In the genomic region with DNA sequence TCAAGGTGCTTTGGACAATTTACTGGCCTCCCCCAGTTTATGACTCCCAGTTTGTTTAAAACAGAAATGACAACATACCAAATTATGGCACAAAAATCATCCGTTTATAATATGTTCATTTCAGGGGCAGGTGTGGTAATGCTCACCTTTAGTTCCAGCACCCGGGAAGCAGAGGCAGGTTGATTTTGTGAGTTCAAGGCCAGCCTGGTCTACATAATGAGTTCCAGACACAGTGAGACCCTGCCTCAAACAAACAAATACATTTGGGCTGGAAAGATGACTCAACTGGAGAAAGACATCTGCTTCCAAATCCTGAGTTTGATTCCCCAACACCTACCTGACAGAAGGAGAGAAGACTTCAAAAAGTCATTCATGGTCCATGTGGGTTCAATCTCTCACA, we compare ENCODE assay signal across 8 mouse cellular contexts. TPM values are rescaled to one million over a fixed set of nuclear protein-coding genes. Genes with fewer than 3 reads are reported as not detected.
DNase-seq lines count a peak whose midpoint lies in the region; ATAC-seq and TF ChIP-seq lines count a peak whose summit lies in the region.

No protein-coding gene starts in this region.

- TF ChIP-seq CTCF in small intestine, adult 2 months (IDR thresholded peaks at IDR 0.05; ENCODE audit: extremely low read depth, insufficient read length, insufficient replicate concordance, low read depth, low read length), result no peak
- no peak for TF ChIP-seq CTCF in thymus, adult 2 months (IDR thresholded peaks at IDR 0.05; ENCODE audit: borderline replicate concordance, control insufficient read depth, extremely low read depth, insufficient read depth, low read length, poor library complexity)

- no peak overlapping the region; the same call in 1 of the 2 replicates for H3K9ac ChIP-seq in lung, embryonic 15.5 days
- no peak overlapping the region for H3K9ac ChIP-seq in forebrain, embryonic 13.5 days
- no peak overlapping the region for H3K9ac ChIP-seq in limb, embryonic 13.5 days

- H3K4me3 ChIP-seq in lung, embryonic 15.5 days, result no peak overlapping the region
- H3K4me3 ChIP-seq in forebrain, embryonic 13.5 days, result peak overlapping the region; percentile 81; the same call in 1 of the 2 replicates
- peak overlapping the region; percentile 88 for H3K4me3 ChIP-seq in limb, embryonic 13.5 days
- H3K4me3 ChIP-seq in small intestine, adult 2 months (ENCODE audit: low read depth, low read length), result no peak overlapping the region
- H3K4me3 ChIP-seq in thymus, adult 2 months (ENCODE audit: control insufficient read depth, insufficient read depth, low read length), result no peak overlapping the region

- TF ChIP-seq POLR2A in small intestine, adult 2 months (IDR thresholded peaks at IDR 0.05; ENCODE audit: low read depth, low read length), result no peak
- no peak for TF ChIP-seq POLR2A in thymus, adult 2 months (IDR thresholded peaks at IDR 0.05; ENCODE audit: control insufficient read depth, extremely low read depth, insufficient read depth, low read length, poor library complexity)

- no peaks in the 10 kb centered on the region for H3K27me3 ChIP-seq in lung, embryonic 15.5 days
- H3K27me3 ChIP-seq in forebrain, embryonic 13.5 days, result no peaks in the 10 kb centered on the region
- no peaks in the 10 kb centered on the region for H3K27me3 ChIP-seq in limb, embryonic 13.5 days
- H3K27me3 ChIP-seq in small intestine, adult 2 months (ENCODE audit: control insufficient read depth, insufficient read depth, low read length), result no peaks in the 10 kb centered on the region
- no peaks in the 10 kb centered on the region for H3K27me3 ChIP-seq in thymus, adult 2 months (ENCODE audit: control insufficient read depth, insufficient read depth, low read length)

- no peak for DNase-seq in lung, postnatal 4 days
- no peak for DNase-seq in urinary bladder, postnatal 4 days (ENCODE audit: low spot score in 2 of 2)
- DNase-seq in natural killer cell, adult 2 months (ENCODE audit: low spot score in 2 of 2), result no peak
- no peak for DNase-seq in thymus, adult 2 months

- H3K27ac ChIP-seq in lung, embryonic 15.5 days, result peak overlapping the region; percentile 99
- peak overlapping the region; percentile 99 for H3K27ac ChIP-seq in forebrain, embryonic 13.5 days
- H3K27ac ChIP-seq in limb, embryonic 13.5 days, result no peak overlapping the region
- peak overlapping the region; percentile 99 for H3K27ac ChIP-seq in small intestine, adult 2 months (ENCODE audit: insufficient read depth, low read depth, low read length)
- no peak overlapping the region for H3K27ac ChIP-seq in thymus, adult 2 months (ENCODE audit: control insufficient read depth, insufficient read depth, low read length)

- WGBS in lung, embryonic 15.5 days, result 65% methylated on average over 2 of the region's 2 CpGs
- WGBS in forebrain, embryonic 13.5 days, result 73% methylated on average over 2 of the region's 2 CpGs
- 54% methylated on average over 2 of the region's 2 CpGs for WGBS in limb, embryonic 13.5 days
- 47% methylated on average over 2 of the region's 2 CpGs for WGBS in small intestine, adult 2 months
- WGBS in thymus, adult 2 months, result 94% methylated on average over 2 of the region's 2 CpGs

- H3K36me3 ChIP-seq in lung, embryonic 15.5 days, result no peaks in the 10 kb centered on the region
- 0 out of 2 replicates have a peak, but pooled peaks cover under 1% of the 10 kb centered on the region for H3K36me3 ChIP-seq in forebrain, embryonic 13.5 days (ENCODE audit: poor library complexity, severe bottlenecking)
- H3K36me3 ChIP-seq in limb, embryonic 13.5 days, result no peaks in the 10 kb centered on the region
- no peaks in the 10 kb centered on the region for H3K36me3 ChIP-seq in small intestine, adult 2 months (ENCODE audit: control insufficient read depth, insufficient read depth, low read length)
- no peaks in the 10 kb centered on the region for H3K36me3 ChIP-seq in thymus, adult 2 months (ENCODE audit: control insufficient read depth, insufficient read depth, low read length)

- H3K4me2 ChIP-seq in lung, embryonic 15.5 days, result peak overlapping the region; percentile 86
- peak overlapping the region; percentile 80 for H3K4me2 ChIP-seq in forebrain, embryonic 13.5 days
- H3K4me2 ChIP-seq in limb, embryonic 13.5 days (replicated peaks), result peak overlapping the region; percentile 77

- ATAC-seq in lung, embryonic 15.5 days (ENCODE audit: borderline replicate concordance, extremely low read depth, low FRiP score, low TSS enrichment), result no peak
- no peak for ATAC-seq in forebrain, embryonic 13.5 days
- ATAC-seq in limb, embryonic 13.5 days (ENCODE audit: low FRiP score, low read depth), result no peak

- H3K9me3 ChIP-seq in lung, embryonic 15.5 days, result no peaks in the 10 kb centered on the region
- no peaks in the 10 kb centered on the region for H3K9me3 ChIP-seq in forebrain, embryonic 13.5 days (replicated peaks)
- H3K9me3 ChIP-seq in limb, embryonic 13.5 days, result no peaks in the 10 kb centered on the region

- peaks cover 37% of the 10 kb centered on the region for H3K4me1 ChIP-seq in lung, embryonic 15.5 days
- peaks cover 44% of the 10 kb centered on the region for H3K4me1 ChIP-seq in forebrain, embryonic 13.5 days
- peaks cover 37% of the 10 kb centered on the region for H3K4me1 ChIP-seq in limb, embryonic 13.5 days
- H3K4me1 ChIP-seq in small intestine, adult 2 months (ENCODE audit: control insufficient read depth, insufficient read depth, insufficient read length, low read length), result peaks cover 17% of the 10 kb centered on the region
- H3K4me1 ChIP-seq in thymus, adult 2 months (replicated peaks; ENCODE audit: control insufficient read depth, insufficient read depth, low read length), result peaks cover 8% of the 10 kb centered on the region; the same call in 1 of the 2 replicates

RNA-seq across cellular contexts. Expression of a gene that starts 1.5 kb away (rescaled TPM):
- polyA plus RNA-seq in lung, embryonic 15.5 days (2015; fragmentation: Nextera tagmentation; extraction: Ambion mirVana), result 61.7 and 70.2 TPM in 2 replicates
- polyA plus RNA-seq in forebrain, embryonic 13.5 days (2015; fragmentation: Nextera tagmentation; extraction: Ambion mirVana), result 70.7 and 71.3 TPM in 2 replicates
- polyA plus RNA-seq in limb, embryonic 13.5 days (2015; fragmentation: Nextera tagmentation; extraction: Ambion mirVana), result 70.4 and 71.3 TPM in 2 replicates
- 46.5 and 85.8 TPM in 2 replicates for polyA plus RNA-seq in small intestine, adult 2 months (2012; rRNA removed)
- polyA plus RNA-seq in thymus, adult 2 months (2012; rRNA removed), result 192 and 203 TPM in 2 replicates

RNA-seq across cellular contexts. Expression of a gene that starts 51.3 kb away (rescaled TPM):
- 62.1 and 73.1 TPM in 2 replicates for polyA plus RNA-seq in lung, embryonic 15.5 days (2015; fragmentation: Nextera tagmentation; extraction: Ambion mirVana)
- 71.1 and 73.2 TPM in 2 replicates for polyA plus RNA-seq in forebrain, embryonic 13.5 days (2015; fragmentation: Nextera tagmentation; extraction: Ambion mirVana)
- 75.3 and 84.7 TPM in 2 replicates for polyA plus RNA-seq in limb, embryonic 13.5 days (2015; fragmentation: Nextera tagmentation; extraction: Ambion mirVana)
- polyA plus RNA-seq in small intestine, adult 2 months (2012; rRNA removed), result 6.9 and 10.1 TPM in 2 replicates
- 79.5 and 86.7 TPM in 2 replicates for polyA plus RNA-seq in thymus, adult 2 months (2012; rRNA removed)

Comparison
In these comparisons a context has a peak if more than half of its experiments do, and no peak if none do; other contexts are left out.
1. H3K27ac ChIP-seq: peak in lung, embryonic 15.5 days (single experiment), forebrain, embryonic 13.5 days (single experiment) and small intestine, adult 2 months (single experiment); none in limb, embryonic 13.5 days (single experiment) and thymus, adult 2 months (single experiment).
2. H3K4me3 ChIP-seq: peak in forebrain, embryonic 13.5 days (single experiment) and limb, embryonic 13.5 days (single experiment); none in lung, embryonic 15.5 days (single experiment), small intestine, adult 2 months (single experiment) and thymus, adult 2 months (single experiment).
3. Peak in every context shown above with its lines, with median percentiles within 50 percentile points of each other: H3K4me2 ChIP-seq.